Mouse (Mus musculus) midbrain, embryonic 15.5 days (tissue): ENCODE measurements at regions not wholly inside any gene's neighbourhood (a gene's known extent, or its start where the extent isn't known, plus 50 kb on each side); places are given as distances from the start of the nearest gene placed in this dataset.

Experiments
- ATAC-seq: fragments of 200-750 bp; cut with Nextera tagmentation; replicated peaks from 2 replicates; pipeline ENCODE4 v1.8.0; 2017; ENCODE audit warnings: moderate TSS enrichment
- H3K27ac ChIP-seq: fragments of 300-500 bp; sonication (generic); 2 replicates; pipeline ENCODE4 v1.5.1; 2015; ENCODE audit warnings: mild to moderate bottlenecking, inconsistent platforms
- H3K27me3 ChIP-seq: fragments of 300-500 bp; sonication (generic); replicated peaks from 2 replicates; pipeline ENCODE4 v1.6.1; 2015; ENCODE audit warnings: inconsistent platforms
- H3K36me3 ChIP-seq: fragments of 300-500 bp; sonication (generic); replicated peaks from 2 replicates; pipeline ENCODE4 v1.6.1; 2015; ENCODE audit warnings: inconsistent platforms
- H3K4me1 ChIP-seq: fragments of 300-500 bp; sonication (generic); 2 replicates; pipeline ENCODE4 v1.6.1; 2015; ENCODE audit warnings: inconsistent platforms
- H3K4me2 ChIP-seq: fragments of 300-500 bp; sonication (generic); 2 replicates; pipeline ENCODE4 v1.6.1; 2015; ENCODE audit warnings: inconsistent platforms, mild to moderate bottlenecking, moderate library complexity
- H3K4me3 ChIP-seq: fragments of 300-500 bp; sonication (generic); 2 replicates; pipeline ENCODE4 v1.5.1; 2015; ENCODE audit warnings: mild to moderate bottlenecking, inconsistent platforms
- H3K9ac ChIP-seq: fragments of 300-500 bp; sonication (generic); 2 replicates; pipeline ENCODE4 v1.6.1; 2015; ENCODE audit warnings: mild to moderate bottlenecking, inconsistent platforms
- H3K9me3 ChIP-seq: fragments of 300-500 bp; sonication (generic); 2 replicates; pipeline ENCODE4 v1.6.1; 2016; ENCODE audit warnings: inconsistent platforms
- WGBS: fragments of 180-500 bp; shearing (Covaris S2); methylation state at CpG from one replicate; pipeline ENCODE4 v1.1.7; 2015; ENCODE audit warnings: mixed read lengths; 5-methylcytosine and 5-hydroxymethylcytosine counted together

- Histone ChIP-seq H3K9me3 (no peaks in the 10 kb centered on the region), H3K4me1 (no peaks in the 10 kb centered on the region), H3K9ac (no peak overlapping the region), H3K4me3 (no peak overlapping the region), H3K36me3 (no peaks in the 10 kb centered on the region), H3K27ac (no peak overlapping the region), H3K4me2 (no peak overlapping the region), H3K27me3 (no peaks in the 10 kb centered on the region)
- no peak for ATAC-seq
- 87% methylated on average over 3 of the region's 3 CpGs for WGBS
Measured at GRCm38 (mm10) chr6:147871033-147871432, 176.0 kb upstream of the Far2 start.

- Histone ChIP-seq H3K9me3 (no peaks in the 10 kb centered on the region), H3K36me3 (no peaks in the 10 kb centered on the region), H3K27ac (no peak overlapping the region), H3K4me1 (no peaks in the 10 kb centered on the region), H3K4me2 (no peak overlapping the region), H3K9ac (no peak overlapping the region), H3K4me3 (no peak overlapping the region), H3K27me3 (no peaks in the 10 kb centered on the region)
- ATAC-seq, result no peak
- WGBS, result 88% methylated on average over 3 of the region's 3 CpGs
Measured at GRCm38 (mm10) chr6:147873173-147873572, 173.9 kb upstream of the Far2 start.

GRCm38 (mm10) chr6:147878485-147878884 lies 168.6 kb upstream of the Far2 start:
- Histone ChIP-seq H3K36me3 (no peaks in the 10 kb centered on the region), H3K9me3 (no peaks in the 10 kb centered on the region), H3K4me2 (no peak overlapping the region), H3K9ac (no peak overlapping the region), H3K4me3 (no peak overlapping the region), H3K4me1 (no peaks in the 10 kb centered on the region), H3K27ac (no peak overlapping the region), H3K27me3 (no peaks in the 10 kb centered on the region)
- WGBS, result 87% methylated on average over 3 of the region's 3 CpGs
- ATAC-seq, result no peak

- H3K36me3 ChIP-seq, result no peaks in the 10 kb centered on the region
- no peaks in the 10 kb centered on the region for H3K9me3 ChIP-seq
- no peak overlapping the region for H3K4me3 ChIP-seq
- H3K4me2 ChIP-seq, result no peak overlapping the region
- no peaks in the 10 kb centered on the region for H3K4me1 ChIP-seq
- WGBS, result 92% methylated on average over 4 of the region's 4 CpGs
- H3K9ac ChIP-seq, result no peak overlapping the region
- ATAC-seq, result no peak
- no peaks in the 10 kb centered on the region for H3K27me3 ChIP-seq
- no peak overlapping the region for H3K27ac ChIP-seq
Measured at GRCm38 (mm10) chr6:147885902-147886301, 161.2 kb upstream of the Far2 start.

GRCm38 (mm10) chr6:147919697-147920096 lies 127.4 kb upstream of the Far2 start:
- Histone ChIP-seq H3K4me1 (no peaks in the 10 kb centered on the region), H3K9me3 (no peaks in the 10 kb centered on the region), H3K4me2 (no peak overlapping the region), H3K4me3 (no peak overlapping the region), H3K36me3 (no peaks in the 10 kb centered on the region), H3K27me3 (no peaks in the 10 kb centered on the region), H3K27ac (no peak overlapping the region), H3K9ac (no peak overlapping the region)
- 83% methylated on average over 1 of the region's 1 CpGs for WGBS
- ATAC-seq, result no peak

- no peaks in the 10 kb centered on the region for H3K36me3 ChIP-seq
- no peaks in the 10 kb centered on the region for H3K9me3 ChIP-seq
- H3K27ac ChIP-seq, result no peak overlapping the region
- H3K4me1 ChIP-seq, result no peaks in the 10 kb centered on the region
- no peak for ATAC-seq
- H3K4me2 ChIP-seq, result no peak overlapping the region
- H3K27me3 ChIP-seq, result no peaks in the 10 kb centered on the region
- H3K4me3 ChIP-seq, result no peak overlapping the region
- 82% methylated on average over 5 of the region's 5 CpGs for WGBS
- no peak overlapping the region for H3K9ac ChIP-seq
Measured at GRCm38 (mm10) chr6:147921091-147921490, 126.0 kb upstream of the Far2 start.

GRCm38 (mm10) chr6:147922506-147922905 lies 124.6 kb upstream of the Far2 start:
- ATAC-seq, result no peak
- Histone ChIP-seq H3K9me3 (no peaks in the 10 kb centered on the region), H3K9ac (no peak overlapping the region), H3K4me1 (no peaks in the 10 kb centered on the region), H3K4me3 (no peak overlapping the region), H3K36me3 (no peaks in the 10 kb centered on the region), H3K27ac (no peak overlapping the region), H3K4me2 (no peak overlapping the region), H3K27me3 (no peaks in the 10 kb centered on the region)
- 78% methylated on average over 5 of the region's 5 CpGs for WGBS

GRCm38 (mm10) chr6:147923246-147923645 lies 123.8 kb upstream of the Far2 start:
- Histone ChIP-seq H3K9me3 (no peaks in the 10 kb centered on the region), H3K9ac (no peak overlapping the region), H3K4me3 (no peak overlapping the region), H3K36me3 (no peaks in the 10 kb centered on the region), H3K27me3 (no peaks in the 10 kb centered on the region), H3K4me2 (no peak overlapping the region), H3K27ac (no peak overlapping the region), H3K4me1 (no peaks in the 10 kb centered on the region)
- ATAC-seq, result no peak
- 94% methylated on average over 8 of the region's 8 CpGs for WGBS

GRCm38 (mm10) chr6:147928951-147929350 lies 118.1 kb upstream of the Far2 start:
- Histone ChIP-seq H3K4me1 (no peaks in the 10 kb centered on the region), H3K4me3 (no peak overlapping the region), H3K9me3 (no peaks in the 10 kb centered on the region), H3K27ac (no peak overlapping the region), H3K27me3 (no peaks in the 10 kb centered on the region), H3K4me2 (no peak overlapping the region), H3K36me3 (no peaks in the 10 kb centered on the region), H3K9ac (no peak overlapping the region)
- no peak for ATAC-seq

- Histone ChIP-seq H3K9me3 (no peaks in the 10 kb centered on the region), H3K27me3 (no peaks in the 10 kb centered on the region), H3K4me2 (no peak overlapping the region), H3K4me3 (no peak overlapping the region), H3K36me3 (no peaks in the 10 kb centered on the region), H3K4me1 (no peaks in the 10 kb centered on the region), H3K27ac (no peak overlapping the region), H3K9ac (no peak overlapping the region)
- WGBS, result 76% methylated on average over 3 of the region's 3 CpGs
- no peak for ATAC-seq
Measured at GRCm38 (mm10) chr6:147944020-147944419, 103.0 kb upstream of the Far2 start.

GRCm38 (mm10) chr6:147944940-147945676 lies 102.0 kb upstream of the Far2 start:
- H3K4me3 ChIP-seq, result no peak overlapping the region
- H3K27me3 ChIP-seq, result no peaks in the 10 kb centered on the region
- no peak for ATAC-seq
- H3K9ac ChIP-seq, result no peak overlapping the region
- no peak overlapping the region for H3K4me2 ChIP-seq
- no peaks in the 10 kb centered on the region for H3K36me3 ChIP-seq
- 75% methylated on average over 4 of the region's 4 CpGs for WGBS
- H3K4me1 ChIP-seq, result no peaks in the 10 kb centered on the region
- H3K27ac ChIP-seq, result no peak overlapping the region
- no peaks in the 10 kb centered on the region for H3K9me3 ChIP-seq

GRCm38 (mm10) chr6:147947997-147948396 lies 99.1 kb upstream of the Far2 start:
- Histone ChIP-seq H3K27me3 (no peaks in the 10 kb centered on the region), H3K4me2 (no peak overlapping the region), H3K36me3 (no peaks in the 10 kb centered on the region), H3K4me1 (no peaks in the 10 kb centered on the region), H3K27ac (no peak overlapping the region), H3K4me3 (no peak overlapping the region), H3K9ac (no peak overlapping the region), H3K9me3 (no peaks in the 10 kb centered on the region)
- no peak for ATAC-seq
- WGBS, result 75% methylated on average over 4 of the region's 4 CpGs

- Histone ChIP-seq H3K36me3 (no peaks in the 10 kb centered on the region), H3K4me3 (no peak overlapping the region), H3K27ac (no peak overlapping the region), H3K4me1 (no peaks in the 10 kb centered on the region), H3K27me3 (no peaks in the 10 kb centered on the region), H3K9me3 (no peaks in the 10 kb centered on the region), H3K4me2 (no peak overlapping the region), H3K9ac (no peak overlapping the region)
- no peak for ATAC-seq
Measured at GRCm38 (mm10) chr6:147951642-147952041, 95.4 kb upstream of the Far2 start.
